Comparison of ENCODE assay signal across 8 mouse cellular contexts in genomic region chr17:22361101-22361781, GRCm38 (mm10). TPM values are rescaled to one million over a fixed set of nuclear protein-coding genes. Genes with fewer than 3 reads are reported as not detected.
DNase-seq lines count a peak whose midpoint lies in the region; ATAC-seq and TF ChIP-seq lines count a peak whose summit lies in the region.
"Not testable (repeated sequence)": the region's sequence is repeated elsewhere in the genome, so short reads cannot be mapped to it uniquely, and the experiment has no call there.

Zfp944 (minus strand) TSS chr17:22361400.
Zfp758 (plus strand) TSS chr17:22361453.

- peak within 1 kb of the TSS; percentile 87 for H3K9ac ChIP-seq in heart, embryonic 13.5 days
- peak within 1 kb of the TSS; percentile 81 for H3K9ac ChIP-seq in kidney, embryonic 16.5 days (replicated peaks; ENCODE audit: low read length)
- peak within 1 kb of the TSS; percentile 94 for H3K9ac ChIP-seq in liver, adult 2 months (ENCODE audit: low read depth, low read length)

- not testable (repeated sequence) for H3K9me3 ChIP-seq in heart, embryonic 13.5 days
- peaks cover 17% of the 10 kb centered on the region for H3K9me3 ChIP-seq in kidney, embryonic 16.5 days (ENCODE audit: low read length)

- peak; percentile 99 for ATAC-seq in erythroid progenitor cell, adult 5-6 weeks (replicated peaks; ENCODE audit: low FRiP score, poor library complexity, severe bottlenecking)
- peak; percentile 98 for ATAC-seq in heart, embryonic 13.5 days (ENCODE audit: extremely low read depth, insufficient number of reproducible peaks, low FRiP score, low TSS enrichment)
- ATAC-seq in kidney, embryonic 16.5 days (ENCODE audit: low FRiP score, low TSS enrichment) = peak; percentile 99
- peak; percentile 100 for ATAC-seq in monocyte, adult 5-6 weeks (replicated peaks; ENCODE audit: insufficient number of reproducible peaks, low FRiP score, low TSS enrichment, poor library complexity, severe bottlenecking)

- TF ChIP-seq POLR2A in brain, embryonic 14.5 days (IDR thresholded peaks at IDR 0.05; ENCODE audit: borderline replicate concordance, extremely low read depth, insufficient read depth, insufficient read length, poor library complexity, severe bottlenecking); liver, adult 2 months (IDR thresholded peaks at IDR 0.05; ENCODE audit: extremely low read depth, insufficient read depth, low read length): not testable (repeated sequence)

- peak within 1 kb of the TSS; percentile 73 for H3K4me2 ChIP-seq in heart, embryonic 13.5 days
- peak within 1 kb of the TSS; percentile 59 for H3K4me2 ChIP-seq in kidney, embryonic 16.5 days (replicated peaks; ENCODE audit: low read depth, low read length)

- H3K27ac ChIP-seq in heart, embryonic 13.5 days (replicated peaks) = peak within 1 kb of the TSS; percentile 90
- peak within 1 kb of the TSS; percentile 84 for H3K27ac ChIP-seq in kidney, embryonic 16.5 days (ENCODE audit: low read length)
- peak within 1 kb of the TSS; percentile 93 for H3K27ac ChIP-seq in liver, adult 2 months (replicated peaks; ENCODE audit: insufficient read depth, low read depth, low read length)

- peak within 1 kb of the TSS; percentile 66 for H3K4me3 ChIP-seq in heart, embryonic 13.5 days
- H3K4me3 ChIP-seq in kidney, embryonic 16.5 days (ENCODE audit: low read length) = peak within 1 kb of the TSS; percentile 59
- peak within 1 kb of the TSS; percentile 75 for H3K4me3 ChIP-seq in liver, adult 2 months (ENCODE audit: insufficient read depth, low read depth, low read length)

- peaks cover 31% of the 10 kb centered on the region for H3K36me3 ChIP-seq in heart, embryonic 13.5 days
- peaks cover 15% of the 10 kb centered on the region for H3K36me3 ChIP-seq in kidney, embryonic 16.5 days (ENCODE audit: insufficient read depth, low read length)
- not testable (repeated sequence) for H3K36me3 ChIP-seq in liver, adult 2 months (ENCODE audit: control insufficient read depth, insufficient read depth, low read length)

- TF ChIP-seq CTCF in brain, embryonic 14.5 days (IDR thresholded peaks at IDR 0.05; ENCODE audit: borderline replicate concordance, extremely low read depth, insufficient read depth, insufficient read length); liver, adult 2 months (IDR thresholded peaks at IDR 0.05; ENCODE audit: low read depth, low read length): not testable (repeated sequence)

- H3K27me3 ChIP-seq in heart, embryonic 13.5 days (replicated peaks); kidney, embryonic 16.5 days (ENCODE audit: insufficient read depth, low read length); liver, adult 2 months (ENCODE audit: control insufficient read depth, insufficient read depth, low read length): not testable (repeated sequence)

- peaks cover 17% of the 10 kb centered on the region for H3K4me1 ChIP-seq in heart, embryonic 13.5 days
- H3K4me1 ChIP-seq in kidney, embryonic 16.5 days (ENCODE audit: insufficient read depth, low read length) = peaks cover 13% of the 10 kb centered on the region; the same call in 1 of the 2 replicates
- H3K4me1 ChIP-seq in liver, adult 2 months (ENCODE audit: control insufficient read depth, insufficient read depth, low read length) = not testable (repeated sequence)

- not testable (repeated sequence) for H3K79me2 ChIP-seq in liver, adult 2 months (ENCODE audit: control insufficient read depth, insufficient read depth, low read length)

- under 1% methylated on average over 29 of the region's 43 CpGs for WGBS in heart, embryonic 13.5 days
- WGBS in kidney, embryonic 16.5 days = 0% methylated on average over 24 of the region's 43 CpGs
- under 1% methylated on average over 34 of the region's 43 CpGs for WGBS in liver, adult 2 months

- peak; percentile 64 for DNase-seq in CD4-positive helper T cell, adult 2 months (ENCODE audit: low read depth, low spot score)
- DNase-seq in brain, embryonic 14.5 days (ENCODE audit: low read depth) = peak; percentile 57
- peak; percentile 70 for DNase-seq in liver, adult 2 months (ENCODE audit: extremely low read depth, low read depth, low spot score)
- DNase-seq in spleen, postnatal 4 days (ENCODE audit: low spot score in 2 of 2) = peak; percentile 45 to 74

RNA-seq across cellular contexts. Expression of gene Zfp944, which starts in this region (rescaled TPM):
- 7.4 and 8.3 TPM in 2 replicates for polyA plus RNA-seq in brain, embryonic 14.5 days (2012; rRNA removed)
- 3.6 and 14.7 TPM in 2 replicates for total RNA-seq in erythroid progenitor cell, adult 5-6 weeks (2015; ENCODE audit: low replicate concordance)
- 11.0 and 11.3 TPM in 2 replicates for total RNA-seq in erythroid progenitor cell, adult 5-6 weeks (2017; ENCODE audit: low replicate concordance)
- 8.4 and 8.7 TPM in 2 replicates for polyA plus RNA-seq in heart, embryonic 13.5 days (2015; fragmentation: Nextera tagmentation; extraction: Ambion mirVana)
- 13.8 and 14.3 TPM in 2 replicates for polyA plus RNA-seq in kidney, embryonic 16.5 days (2015; fragmentation: Nextera tagmentation; extraction: Ambion mirVana)
- 5.6 and 6.3 TPM in 2 replicates for total RNA-seq in liver, adult 2 months (2014; rRNA removed)
- polyA plus RNA-seq in liver, adult 2 months (2012; rRNA removed) = 2.8 and 2.9 TPM in 2 replicates
- total RNA-seq in monocyte, adult 5-6 weeks (2017) = 17.9 to 24.0 TPM (median 19.1 TPM) in 3 replicates

RNA-seq across cellular contexts. Expression of gene Zfp758, which starts in this region (rescaled TPM):
- 2.1 and 2.7 TPM in 2 replicates for polyA plus RNA-seq in brain, embryonic 14.5 days (2012; rRNA removed)
- 8.6 and 18.0 TPM in 2 replicates for total RNA-seq in erythroid progenitor cell, adult 5-6 weeks (2015; ENCODE audit: low replicate concordance)
- total RNA-seq in erythroid progenitor cell, adult 5-6 weeks (2017; ENCODE audit: low replicate concordance) = 7.1 and 9.5 TPM in 2 replicates
- polyA plus RNA-seq in heart, embryonic 13.5 days (2015; fragmentation: Nextera tagmentation; extraction: Ambion mirVana) = 5.5 and 6.2 TPM in 2 replicates
- polyA plus RNA-seq in kidney, embryonic 16.5 days (2015; fragmentation: Nextera tagmentation; extraction: Ambion mirVana) = 8.2 and 8.3 TPM in 2 replicates
- total RNA-seq in liver, adult 2 months (2014; rRNA removed) = 5.2 and 6.9 TPM in 2 replicates
- 0.44 and 0.46 TPM in 2 replicates for polyA plus RNA-seq in liver, adult 2 months (2012; rRNA removed)
- total RNA-seq in monocyte, adult 5-6 weeks (2017) = 24.0 to 41.6 TPM (median 26.1 TPM) in 3 replicates

Comparison
In these comparisons a context has a peak if more than half of its experiments do, and no peak if none do; other contexts are left out.
1. Peak in every context shown above with its lines: DNase-seq, ATAC-seq, H3K4me3 ChIP-seq and H3K27ac ChIP-seq.